Mouse (Mus musculus) spleen, postnatal 36 days (tissue): ENCODE data around the gene Pnkp.
A peak's percentile ranks its signal among the peaks of the same experiment; 100 is the strongest.

Experiments used
- DNase-seq, 2 experiments: peaks; one replicate each; pipeline ENCODE4 v3.0.0; 2022; ENCODE audit warnings: low spot score in 2 of 2, mixed read lengths in 1 of 2

Gene Pnkp

DNA sequence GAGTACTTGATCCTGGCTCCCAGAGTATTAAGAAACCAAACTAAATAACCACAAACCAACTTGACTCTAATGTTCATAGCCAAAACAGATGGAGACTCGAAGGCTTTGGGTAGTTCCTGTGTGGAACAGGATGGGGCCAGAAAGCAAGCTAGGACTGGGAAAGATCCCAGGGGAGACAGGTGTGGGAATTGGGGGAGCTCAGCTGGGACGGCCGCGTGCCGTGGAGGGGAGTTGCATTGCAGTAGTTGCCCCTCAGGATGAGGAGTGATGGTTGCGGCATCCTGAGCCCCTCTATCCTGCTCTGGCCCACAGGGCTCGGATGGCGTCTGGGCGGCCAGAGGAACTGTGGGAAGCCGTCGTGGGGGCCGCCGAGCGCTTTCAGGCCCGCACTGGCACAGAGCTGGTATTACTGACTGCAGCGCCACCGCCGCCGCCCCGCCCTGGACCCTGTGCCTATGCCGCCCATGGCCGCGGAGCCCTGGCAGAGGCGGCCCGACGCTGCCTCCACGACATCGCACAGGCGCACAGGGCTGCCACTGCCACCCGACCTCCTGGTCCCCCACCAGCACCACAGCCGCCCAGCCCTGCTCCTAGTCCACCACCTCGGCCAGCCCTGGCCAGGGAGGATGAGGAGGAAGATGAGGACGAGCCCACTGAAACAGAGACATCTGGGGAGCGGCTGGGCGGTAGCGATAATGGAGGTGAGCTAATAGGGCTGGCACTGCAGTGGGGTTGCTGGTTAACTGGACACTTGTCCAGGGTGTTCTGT is 4.5 kb upstream of the Pnkp start:
- DNase-seq = no peak

GRCm38 (mm10) chr7:44853065-44853464 is 3.9 kb upstream of the Pnkp start:
- DNase-seq = no peak

DNA sequence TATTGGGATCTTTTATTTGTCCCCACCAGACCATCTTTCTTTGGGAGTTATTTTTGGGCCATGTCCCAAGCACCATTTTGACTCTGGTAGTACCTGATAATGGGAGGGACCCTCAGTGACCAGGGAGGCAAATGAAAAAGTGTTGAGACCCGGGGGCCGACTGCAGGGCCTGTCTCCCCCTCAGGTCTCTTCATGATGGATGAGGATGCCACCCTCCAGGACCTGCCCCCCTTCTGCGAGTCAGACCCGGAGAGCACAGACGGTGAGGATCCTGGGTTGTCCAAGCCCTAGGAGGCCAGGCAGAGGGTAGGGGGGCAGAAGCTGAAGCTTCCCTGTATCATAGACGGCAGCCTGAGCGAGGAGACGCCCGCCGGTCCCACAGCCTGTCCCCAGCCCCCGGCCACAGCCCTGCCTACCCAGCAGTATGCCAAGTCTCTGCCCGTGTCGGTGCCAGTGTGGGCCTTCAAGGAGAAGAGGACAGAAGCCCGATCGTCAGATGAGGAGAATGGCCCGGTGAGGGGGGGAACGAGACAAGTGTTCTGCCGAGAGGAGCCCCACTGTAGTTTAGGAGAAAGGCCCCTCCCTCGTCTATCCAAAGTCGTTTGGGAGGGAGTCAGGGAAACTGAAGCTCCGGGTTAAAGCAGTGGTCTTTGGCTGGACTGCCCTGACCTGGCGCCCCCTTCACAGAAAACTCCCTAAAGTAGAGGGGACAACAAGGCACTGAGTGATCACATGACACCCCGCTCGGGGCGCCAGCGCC is 3.2 kb upstream of the Pnkp start:
- no peak for DNase-seq

- peak; percentile 88 to 90 for DNase-seq
These were observed 2.4 kb upstream of the Pnkp start for GRCm38 (mm10) chr7:44854356-44855031.

- peak in 1 of 2 experiments; percentile 23 for DNase-seq
These were observed 1.9 kb upstream of the Pnkp start for GRCm38 (mm10) chr7:44855036-44855435.

DNA sequence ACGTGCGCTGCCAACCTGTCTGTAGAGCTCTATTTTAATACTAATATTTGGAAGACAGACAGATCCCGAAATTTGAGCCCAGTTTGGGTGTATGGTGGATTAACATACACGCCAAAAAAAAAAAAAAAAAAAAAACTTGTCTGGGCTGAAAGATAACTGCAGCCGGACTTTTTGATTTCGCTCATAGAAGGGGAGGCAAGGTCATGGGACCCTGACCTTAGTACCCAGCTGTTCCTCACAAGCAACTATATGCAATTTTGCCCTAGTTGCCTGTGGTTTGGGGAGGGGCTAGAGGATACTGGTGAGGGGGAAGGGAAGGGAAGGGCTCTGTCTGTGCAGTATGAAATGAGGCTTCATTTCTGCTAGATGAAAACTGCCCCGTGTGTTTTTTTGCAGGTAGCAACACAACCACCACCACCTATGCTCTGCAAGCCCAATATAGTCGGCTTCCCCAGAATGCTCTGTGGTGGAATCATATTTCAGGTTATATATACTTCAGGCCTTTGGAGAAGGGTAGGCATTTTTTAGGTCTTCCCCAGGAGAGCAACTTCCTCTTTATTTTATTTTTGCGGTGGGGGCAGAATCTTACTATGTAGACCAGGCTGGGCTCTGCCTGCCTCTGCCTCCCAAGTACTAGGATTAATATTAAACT is 548 bp upstream of the Pnkp start:
- DNase-seq = peak in 1 of 2 experiments; percentile 45

DNA sequence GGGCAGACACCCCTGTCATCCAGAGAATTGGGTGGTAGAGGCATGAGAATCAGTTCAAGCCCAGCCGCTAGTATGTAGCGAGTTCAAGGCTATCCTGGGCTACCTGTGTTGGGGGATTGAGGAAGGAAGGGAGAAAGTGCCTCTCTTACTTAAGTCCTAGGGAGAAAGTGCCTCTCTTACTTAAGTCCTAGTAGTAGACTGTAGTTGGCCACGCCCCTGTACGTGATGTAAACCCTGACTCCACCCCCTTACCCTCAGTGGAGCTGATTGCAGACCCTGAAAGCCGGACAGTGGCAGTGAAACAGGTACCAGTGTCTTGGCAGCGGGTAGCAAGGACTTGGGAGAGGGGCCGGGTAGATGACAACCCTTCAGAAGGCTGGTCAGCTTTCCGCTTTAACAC is 966 bp downstream of the Pnkp start:
- DNase-seq = peak; percentile 55 to 73

- no peak for DNase-seq
These were observed 3.0 kb downstream of the Pnkp start for GRCm38 (mm10) chr7:44859896-44860295.

DNA sequence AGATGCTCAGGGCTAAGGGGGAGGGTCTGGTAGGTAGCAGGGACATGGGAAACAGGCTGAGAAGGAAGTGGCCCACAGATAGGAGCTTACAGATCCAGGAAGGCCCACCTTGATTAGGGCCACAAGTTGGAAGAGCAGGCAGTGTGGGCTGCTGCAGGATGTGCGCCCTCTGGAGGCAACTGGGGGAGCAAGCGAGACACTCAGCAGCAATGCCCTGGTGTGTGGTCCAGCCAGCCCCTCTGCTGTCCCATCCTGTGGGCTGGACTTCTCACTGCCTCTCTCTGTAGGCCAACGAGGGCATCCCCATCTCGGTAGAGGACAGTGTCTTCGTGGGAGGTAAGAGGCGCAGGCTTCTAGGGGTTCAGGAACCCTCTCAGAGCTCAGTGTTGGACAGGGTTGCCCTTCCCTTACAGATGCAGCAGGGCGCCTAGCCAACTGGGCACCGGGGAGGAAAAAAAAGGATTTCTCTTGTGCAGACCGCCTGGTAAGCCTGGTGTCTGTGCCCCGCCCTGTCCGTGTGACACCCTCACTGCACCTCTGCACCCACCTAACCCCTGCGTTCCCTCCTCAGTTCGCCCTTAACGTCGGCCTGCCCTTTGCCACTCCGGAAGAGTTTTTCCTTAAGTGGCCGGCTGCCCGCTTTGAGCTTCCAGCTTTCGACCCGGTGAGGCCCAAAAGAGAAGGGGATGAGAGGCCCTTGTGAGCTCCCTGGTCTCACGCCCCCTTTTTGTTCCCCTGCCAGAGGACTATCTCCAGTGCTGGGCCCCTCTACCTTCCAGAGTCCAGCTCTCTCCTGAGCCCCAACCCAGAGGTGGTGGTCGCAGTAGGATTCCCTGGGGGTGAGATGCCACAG is 3.9 kb downstream of the Pnkp start:
- peak; percentile 52 to 54 for DNase-seq

DNA sequence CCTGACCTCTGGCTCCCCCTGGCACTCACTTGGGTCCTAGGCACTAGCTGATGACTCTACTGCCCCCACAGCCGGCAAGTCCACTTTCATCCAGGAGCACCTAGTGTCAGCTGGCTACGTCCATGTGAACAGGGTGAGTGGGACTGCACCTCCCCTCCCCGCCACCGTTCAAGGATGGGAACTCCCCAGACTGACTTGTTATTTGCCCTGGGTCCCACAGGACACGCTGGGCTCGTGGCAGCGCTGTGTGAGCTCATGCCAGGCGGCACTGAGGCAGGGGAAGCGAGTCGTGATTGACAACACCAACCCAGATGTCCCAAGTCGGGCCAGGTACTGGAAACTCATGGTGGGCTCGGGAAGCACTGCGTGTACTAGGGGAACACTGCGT is 4.5 kb downstream of the Pnkp start:
- DNase-seq = no peak

GRCm38 (mm10) chr7:44862434-44862833 is 5.5 kb downstream of the Pnkp start:
- no peak for DNase-seq

DNA sequence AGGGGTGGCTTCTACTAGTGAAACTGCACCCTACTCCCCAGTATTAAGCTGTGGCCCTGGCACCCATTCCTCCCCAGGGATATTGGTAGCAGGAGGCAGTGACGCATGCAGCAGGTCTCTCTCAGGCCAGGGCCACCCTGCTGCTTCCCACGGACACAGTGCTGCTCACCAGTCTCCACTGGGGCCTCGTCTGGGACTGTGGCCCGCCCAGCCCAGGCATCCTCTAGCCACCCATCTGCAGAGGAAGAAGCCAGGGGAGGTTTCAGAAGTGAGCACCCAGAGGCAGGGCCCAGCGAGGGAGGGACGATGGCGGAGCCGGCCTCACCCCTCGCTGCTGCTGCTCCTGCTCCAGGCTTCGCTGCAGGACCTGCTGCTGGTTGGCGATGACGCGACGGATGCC is 6.3 kb downstream of the Pnkp start:
- DNase-seq = no peak

GRCm38 (mm10) chr7:44863982-44864494 is 7.1 kb downstream of the Pnkp start:
- no peak for DNase-seq

GRCm38 (mm10) chr7:44864595-44865542 is 7.9 kb downstream of the Pnkp start:
- DNase-seq = no peak

- no peak for DNase-seq
These were observed 9.5 kb downstream of the Pnkp start for GRCm38 (mm10) chr7:44866276-44867009.

GRCm38 (mm10) chr7:44867010-44867702 is 10.2 kb downstream of the Pnkp start:
- DNase-seq = no peak

GRCm38 (mm10) chr7:44867802-44868201 is 10.9 kb downstream of the Pnkp start:
- no peak for DNase-seq

DNA sequence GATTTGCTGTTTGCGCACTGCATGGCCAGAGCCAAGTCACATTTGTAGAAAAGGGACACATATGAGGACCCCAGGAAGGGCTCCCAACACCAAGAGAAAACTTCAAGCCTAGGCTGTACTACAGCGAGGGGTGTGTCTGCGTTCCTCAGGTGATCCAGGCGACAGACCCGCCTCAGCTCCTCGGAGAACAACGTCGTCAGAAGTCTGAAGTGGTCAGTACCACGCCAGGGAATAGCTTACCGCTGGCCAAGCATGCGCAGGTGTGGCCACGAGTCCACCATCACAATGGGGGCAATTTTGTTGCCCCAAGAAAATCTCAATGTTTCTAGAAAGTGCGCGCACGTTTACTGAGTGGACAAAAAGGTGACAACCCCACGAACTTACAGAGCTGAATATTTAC is 11.5 kb downstream of the Pnkp start:
- no peak for DNase-seq
